Mouse (Mus musculus): Measurements from ENCODE around the gene P3h4. TPM values are rescaled to one million over a fixed set of nuclear protein-coding genes. Genes with fewer than 3 reads are reported as not detected.

The P3h4 gene
- polyA plus RNA-seq, 1 experiment from 2014 or later: 17.6 TPM

DNA sequence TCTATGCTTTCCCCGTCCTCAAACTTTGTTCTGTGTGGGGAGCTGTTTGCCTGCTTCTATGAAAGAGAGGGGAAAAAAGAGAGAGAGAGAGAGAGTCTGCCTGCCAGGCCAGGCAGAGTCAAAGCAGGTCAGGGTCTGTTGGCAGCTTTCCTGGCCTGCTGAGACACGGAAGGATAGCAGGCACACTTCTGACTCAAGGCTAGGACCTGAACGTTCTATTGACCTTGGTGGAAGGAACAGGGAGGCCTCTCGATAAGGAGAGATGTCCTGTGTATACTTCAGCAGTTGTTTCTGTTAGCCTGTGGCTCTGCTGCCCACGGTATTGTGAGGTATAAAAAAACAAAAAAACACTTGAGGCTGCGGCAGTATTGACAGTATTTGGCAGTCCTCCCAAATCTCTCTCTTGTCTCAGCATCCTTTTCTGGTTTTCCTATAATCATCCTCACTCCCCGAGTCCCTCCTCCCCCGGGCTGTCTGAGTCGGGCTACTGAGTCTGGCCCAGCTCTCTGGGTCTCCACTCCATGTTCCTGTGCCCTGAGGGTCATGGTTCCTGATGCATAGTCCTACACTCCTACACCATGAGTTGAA lies 14.1 kb upstream of the P3h4 start:
- Histone ChIP-seq H3K36me3 (peaks cover 38% of the 10 kb centered on the region), H3K27ac (no peak overlapping the region), H3K4me2 (no peak overlapping the region), H3K9ac (no peak overlapping the region), H3K27me3 (no peaks in the 10 kb centered on the region), H3K4me1 (replicated peaks) (peaks cover 3% of the 10 kb centered on the region; the same call in 1 of the 2 replicates), H3K9me3 (no peaks in the 10 kb centered on the region), H3K4me3 (no peak overlapping the region)
- WGBS: 69% methylated on average over 9 of the region's 9 CpGs
- ATAC-seq (ENCODE audit: low FRiP score): no peak

- no peaks in the 10 kb centered on the region for H3K27me3 ChIP-seq
- no peak overlapping the region for H3K9ac ChIP-seq
- no peak overlapping the region for H3K4me3 ChIP-seq
- ATAC-seq (ENCODE audit: low FRiP score): no peak
- peaks cover 23% of the 10 kb centered on the region for H3K36me3 ChIP-seq
- no peaks in the 10 kb centered on the region for H3K9me3 ChIP-seq
- H3K4me1 ChIP-seq (replicated peaks): peaks cover 3% of the 10 kb centered on the region; the same call in 1 of the 2 replicates
- H3K27ac ChIP-seq: no peak overlapping the region
- no peak overlapping the region for H3K4me2 ChIP-seq
- WGBS: 84% methylated on average over 3 of the region's 3 CpGs
Measured at GRCm38 (mm10) chr11:100426820-100427219, 12.2 kb upstream of the P3h4 start.

DNA sequence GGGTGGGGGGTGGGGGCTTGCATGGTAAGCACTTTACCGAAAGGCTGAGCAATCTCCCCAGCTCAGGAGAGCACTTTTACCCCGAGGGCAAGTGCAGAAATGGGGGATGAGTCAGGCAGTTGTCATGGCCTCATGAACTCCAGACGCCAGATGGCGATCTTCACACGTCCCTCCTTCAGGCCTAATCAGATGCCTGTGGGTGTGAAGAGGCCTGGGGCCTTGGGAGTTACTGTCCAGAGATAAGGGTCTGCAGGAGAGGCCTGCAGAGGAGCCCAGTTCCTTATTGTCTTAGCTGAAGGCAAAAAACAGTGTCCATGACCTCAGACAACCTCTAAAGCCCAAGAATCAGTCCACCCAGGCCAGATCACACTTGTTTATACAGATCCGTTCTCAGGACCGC lies 11.2 kb upstream of the P3h4 start:
- Histone ChIP-seq H3K9me3 (no peaks in the 10 kb centered on the region), H3K4me2 (no peak overlapping the region), H3K4me3 (no peak overlapping the region), H3K36me3 (peaks cover 18% of the 10 kb centered on the region), H3K9ac (0 out of 2 replicates have a peak overlapping the region, but pooled peaks have one; percentile 24), H3K27ac (no peak overlapping the region), H3K27me3 (no peaks in the 10 kb centered on the region), H3K4me1 (replicated peaks) (peaks cover 3% of the 10 kb centered on the region; the same call in 1 of the 2 replicates)
- 34% methylated on average over 7 of the region's 7 CpGs for WGBS
- ATAC-seq (ENCODE audit: low FRiP score): no peak

DNA sequence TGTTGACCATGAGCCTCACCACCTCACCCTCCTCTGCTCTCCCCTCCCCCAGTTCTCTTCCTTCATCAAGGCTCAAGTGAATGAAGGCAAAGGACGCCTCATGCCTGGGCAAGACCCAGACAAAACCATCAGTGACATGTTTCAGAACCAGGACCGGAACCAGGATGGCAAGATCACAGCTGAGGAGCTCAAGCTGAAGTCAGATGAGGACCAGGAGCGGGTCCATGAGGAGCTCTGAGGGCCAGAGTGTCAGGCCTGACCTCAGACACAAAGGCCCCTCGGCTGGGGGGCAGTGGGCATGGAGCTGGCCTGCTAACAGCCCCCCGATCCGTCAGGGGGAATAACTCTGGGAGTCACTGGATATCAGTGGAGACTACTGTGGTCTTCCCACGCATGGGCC lies 9.2 kb upstream of the P3h4 start:
- no peaks in the 10 kb centered on the region; the same call in 1 of the 2 replicates for H3K36me3 ChIP-seq
- H3K27ac ChIP-seq: no peak overlapping the region
- WGBS: 89% methylated on average over 7 of the region's 7 CpGs
- ATAC-seq (ENCODE audit: low FRiP score): no peak
- peaks cover 3% of the 10 kb centered on the region; the same call in 1 of the 2 replicates for H3K4me1 ChIP-seq (replicated peaks)
- H3K27me3 ChIP-seq: no peaks in the 10 kb centered on the region
- H3K4me3 ChIP-seq: no peak overlapping the region
- peak overlapping the region; percentile 24; the same call in 1 of the 2 replicates for H3K9ac ChIP-seq
- H3K4me2 ChIP-seq: no peak overlapping the region
- H3K9me3 ChIP-seq: no peaks in the 10 kb centered on the region

DNA sequence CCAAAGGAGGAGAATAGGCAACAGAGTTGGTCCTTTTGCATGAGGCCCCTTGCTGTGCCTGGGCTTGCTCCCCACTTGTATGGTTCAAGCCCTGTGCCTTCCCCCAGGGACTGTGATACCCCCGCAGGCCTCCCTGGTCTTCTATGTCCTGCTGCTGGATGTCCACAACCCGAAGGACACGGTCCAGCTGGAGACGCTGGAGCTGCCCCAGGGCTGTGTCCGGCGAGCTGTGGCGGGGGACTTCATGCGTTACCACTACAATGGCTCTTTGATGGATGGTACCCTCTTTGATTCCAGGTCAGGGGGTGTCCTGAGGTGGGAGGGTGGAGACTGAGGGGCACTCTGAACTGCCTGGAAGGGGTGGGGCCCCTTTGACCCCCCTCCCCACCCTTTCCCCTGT lies 6.9 kb upstream of the P3h4 start:
- H3K27ac ChIP-seq: no peak overlapping the region
- WGBS: 32% methylated on average over 8 of the region's 8 CpGs
- no peak for ATAC-seq (ENCODE audit: low FRiP score)
- H3K4me2 ChIP-seq: no peak overlapping the region
- peaks cover 3% of the 10 kb centered on the region; the same call in 1 of the 2 replicates for H3K4me1 ChIP-seq (replicated peaks)
- H3K4me3 ChIP-seq: no peak overlapping the region
- H3K9me3 ChIP-seq: no peaks in the 10 kb centered on the region
- H3K9ac ChIP-seq: no peak overlapping the region
- H3K27me3 ChIP-seq: peaks cover 9% of the 10 kb centered on the region
- H3K36me3 ChIP-seq: no peaks in the 10 kb centered on the region; the same call in 1 of the 2 replicates

DNA sequence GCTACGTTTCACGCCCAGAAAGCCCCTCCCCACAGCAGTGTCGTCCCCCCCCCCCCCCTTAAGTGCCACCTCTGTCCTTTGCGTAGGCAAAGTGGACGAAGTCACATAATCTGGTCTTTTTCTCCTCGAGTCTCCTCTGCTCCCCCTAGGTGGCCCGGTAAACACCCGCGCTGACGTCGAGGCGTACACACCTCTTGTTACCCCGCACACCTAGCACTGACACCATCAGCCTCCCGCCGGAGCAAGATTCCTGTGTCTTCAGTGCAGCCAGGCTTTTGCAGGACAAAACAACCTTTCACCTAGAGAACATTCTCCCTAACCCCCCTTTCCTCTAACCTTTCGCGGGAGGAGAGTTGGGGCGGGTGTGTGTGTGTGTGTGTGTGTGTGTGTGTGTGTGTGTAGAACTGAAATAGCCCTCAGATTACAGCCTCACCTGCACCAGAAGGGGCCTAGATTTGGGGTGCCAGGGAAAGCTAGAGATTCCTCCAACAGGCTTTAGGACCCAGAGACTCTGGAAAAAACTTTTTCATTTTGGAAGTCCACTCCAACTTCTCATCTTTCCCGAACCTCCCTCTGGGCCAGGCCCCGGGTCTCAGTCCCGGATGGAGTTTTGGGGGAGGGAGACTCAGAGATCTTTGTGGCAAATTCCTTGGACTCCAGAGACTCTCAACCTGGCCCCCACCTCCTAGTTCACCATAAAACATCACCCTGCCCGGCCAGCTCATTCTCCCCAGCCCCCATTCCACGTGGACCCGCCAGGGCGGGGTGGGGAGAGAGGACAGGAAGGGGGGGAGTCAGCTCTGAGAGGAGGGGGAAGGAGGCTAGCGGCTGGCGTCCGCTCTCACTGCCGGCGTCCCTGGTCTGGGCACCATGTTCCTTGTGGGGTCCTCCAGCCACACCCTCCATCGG lies 532 bp upstream of the P3h4 start, which contains the start of gene Fkbp10:
Gene Fkbp10, plus strand, starts transcription at position 784 of the 909 bp plus-strand sequence.
- ATAC-seq (ENCODE audit: low FRiP score): peak; percentile 64
- Histone ChIP-seq H3K4me2 (peak within 1 kb of the TSS; percentile 65), H3K27ac (peak within 1 kb of the TSS; percentile 79), H3K36me3 (peaks cover 4% of the 10 kb centered on the region; the same call in 1 of the 2 replicates), H3K27me3 (peaks cover 46% of the 10 kb centered on the region), H3K4me1 (replicated peaks) (peaks cover 40% of the 10 kb centered on the region), H3K4me3 (peak within 1 kb of the TSS; percentile 63), H3K9me3 (no peaks in the 10 kb centered on the region), H3K9ac (peak within 1 kb of the TSS; percentile 80)
- WGBS: 1% methylated on average over 30 of the region's 31 CpGs

DNA sequence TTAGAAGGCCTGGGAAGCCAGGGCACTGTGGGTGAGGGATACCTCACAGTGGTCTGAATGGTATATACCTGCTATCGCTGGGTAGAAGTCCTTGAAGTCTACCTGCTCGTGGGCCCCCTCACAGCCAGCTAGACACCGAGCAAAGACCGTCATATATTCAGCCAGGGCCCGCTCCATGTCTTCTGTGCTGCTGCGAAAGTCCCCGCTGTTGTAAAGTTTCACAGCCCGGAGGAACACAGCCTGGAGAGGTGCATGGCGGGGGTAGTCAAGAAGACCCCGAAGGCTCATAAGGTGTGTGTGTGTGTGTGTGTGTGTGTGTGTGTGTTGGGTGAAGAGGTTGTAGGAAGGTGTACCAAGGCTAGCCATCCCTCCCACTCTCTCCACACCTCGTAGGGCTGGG lies 1.1 kb downstream of the P3h4 start:
- ATAC-seq (ENCODE audit: low FRiP score): no peak
- WGBS: 79% methylated on average over 11 of the region's 11 CpGs
- H3K27ac ChIP-seq: no peak overlapping the region

DNA sequence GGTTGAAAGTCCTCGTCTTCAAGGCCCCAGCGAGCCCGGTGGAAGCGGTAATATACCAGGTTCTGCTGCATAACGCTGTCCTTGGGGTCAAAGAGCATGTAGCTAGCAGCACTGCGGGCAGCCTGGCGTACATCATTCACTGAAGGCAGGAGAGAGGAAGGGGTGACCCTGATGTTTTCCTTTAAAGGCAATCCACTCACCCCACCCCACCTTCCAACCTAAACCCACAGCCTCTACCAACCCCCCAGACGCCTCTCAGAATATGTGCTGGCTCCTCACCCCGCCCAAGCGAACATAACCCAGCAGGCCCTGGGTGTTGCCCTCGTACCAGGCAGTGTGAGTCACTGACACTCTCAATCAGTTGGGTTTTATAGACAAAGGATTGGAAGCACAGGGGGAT lies 2.9 kb downstream of the P3h4 start:
- no peaks in the 10 kb centered on the region for H3K9me3 ChIP-seq
- H3K27ac ChIP-seq: no peak overlapping the region
- H3K4me2 ChIP-seq: no peak overlapping the region
- no peak overlapping the region for H3K9ac ChIP-seq
- H3K4me1 ChIP-seq (replicated peaks): peaks cover 40% of the 10 kb centered on the region
- H3K27me3 ChIP-seq: peaks cover 38% of the 10 kb centered on the region
- H3K4me3 ChIP-seq: no peak overlapping the region
- H3K36me3 ChIP-seq: peaks cover 4% of the 10 kb centered on the region; the same call in 1 of the 2 replicates
- no peak for ATAC-seq (ENCODE audit: low FRiP score)
- 87% methylated on average over 11 of the region's 11 CpGs for WGBS

More for the DNA sequence above, 1.1 kb downstream of the P3h4 start:
- peak overlapping the region; percentile 63 for H3K4me3 ChIP-seq
- H3K9ac ChIP-seq: peak overlapping the region; percentile 80
- H3K9me3 ChIP-seq: no peaks in the 10 kb centered on the region
- H3K4me1 ChIP-seq (replicated peaks): peaks cover 40% of the 10 kb centered on the region
- peak overlapping the region; percentile 65 for H3K4me2 ChIP-seq
- peaks cover 4% of the 10 kb centered on the region; the same call in 1 of the 2 replicates for H3K36me3 ChIP-seq
- H3K27me3 ChIP-seq: peaks cover 46% of the 10 kb centered on the region

GRCm38 (mm10) chr11:100409686-100410085 lies 5.0 kb downstream of the P3h4 start:
- H3K4me3 ChIP-seq: no peak overlapping the region
- H3K4me2 ChIP-seq: no peak overlapping the region
- H3K27me3 ChIP-seq: peaks cover 18% of the 10 kb centered on the region
- H3K4me1 ChIP-seq (replicated peaks): peaks cover 29% of the 10 kb centered on the region
- ATAC-seq (ENCODE audit: low FRiP score): no peak
- H3K36me3 ChIP-seq: peaks cover 4% of the 10 kb centered on the region; the same call in 1 of the 2 replicates
- WGBS: 80% methylated on average over 3 of the region's 3 CpGs
- H3K27ac ChIP-seq: no peak overlapping the region
- H3K9ac ChIP-seq: no peak overlapping the region
- no peaks in the 10 kb centered on the region for H3K9me3 ChIP-seq

DNA sequence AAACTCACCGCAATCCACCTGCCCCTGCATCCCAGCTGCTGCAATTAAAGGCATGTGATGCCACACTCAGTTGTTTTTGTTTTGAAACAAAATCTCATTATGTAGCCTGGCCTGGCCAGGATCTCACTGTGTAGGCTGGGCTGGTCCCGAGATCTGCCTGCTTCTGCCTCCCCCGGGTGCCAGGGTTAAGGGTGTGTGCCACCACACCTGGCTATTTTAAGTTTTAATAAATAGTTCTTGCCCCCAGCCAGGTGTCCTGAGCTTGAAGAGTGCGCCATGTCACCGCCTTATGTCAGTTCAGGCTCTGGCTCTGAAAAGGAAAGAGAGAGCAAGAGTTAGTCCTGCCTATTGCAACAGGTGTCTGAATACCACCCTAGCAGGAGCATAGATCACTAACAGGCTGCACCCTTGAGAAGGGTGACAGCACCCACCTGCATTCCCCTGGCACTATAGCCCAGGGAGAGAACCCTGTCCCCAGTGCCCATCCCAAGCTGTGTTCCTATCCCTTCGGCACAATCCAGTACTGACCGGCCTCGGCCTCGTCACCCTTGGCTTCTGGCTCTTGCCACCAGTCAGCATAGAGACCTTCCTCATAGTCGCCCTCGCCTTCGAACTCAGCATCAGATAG lies 5.7 kb downstream of the P3h4 start:
- Histone ChIP-seq H3K27ac (no peak overlapping the region), H3K36me3 (peaks cover 4% of the 10 kb centered on the region; the same call in 1 of the 2 replicates), H3K4me3 (no peak overlapping the region), H3K9me3 (no peaks in the 10 kb centered on the region), H3K27me3 (peaks cover 16% of the 10 kb centered on the region), H3K4me2 (no peak overlapping the region), H3K4me1 (replicated peaks) (peaks cover 24% of the 10 kb centered on the region), H3K9ac (no peak overlapping the region)
- no peak for ATAC-seq (ENCODE audit: low FRiP score)
- 93% methylated on average over 12 of the region's 12 CpGs for WGBS

DNA sequence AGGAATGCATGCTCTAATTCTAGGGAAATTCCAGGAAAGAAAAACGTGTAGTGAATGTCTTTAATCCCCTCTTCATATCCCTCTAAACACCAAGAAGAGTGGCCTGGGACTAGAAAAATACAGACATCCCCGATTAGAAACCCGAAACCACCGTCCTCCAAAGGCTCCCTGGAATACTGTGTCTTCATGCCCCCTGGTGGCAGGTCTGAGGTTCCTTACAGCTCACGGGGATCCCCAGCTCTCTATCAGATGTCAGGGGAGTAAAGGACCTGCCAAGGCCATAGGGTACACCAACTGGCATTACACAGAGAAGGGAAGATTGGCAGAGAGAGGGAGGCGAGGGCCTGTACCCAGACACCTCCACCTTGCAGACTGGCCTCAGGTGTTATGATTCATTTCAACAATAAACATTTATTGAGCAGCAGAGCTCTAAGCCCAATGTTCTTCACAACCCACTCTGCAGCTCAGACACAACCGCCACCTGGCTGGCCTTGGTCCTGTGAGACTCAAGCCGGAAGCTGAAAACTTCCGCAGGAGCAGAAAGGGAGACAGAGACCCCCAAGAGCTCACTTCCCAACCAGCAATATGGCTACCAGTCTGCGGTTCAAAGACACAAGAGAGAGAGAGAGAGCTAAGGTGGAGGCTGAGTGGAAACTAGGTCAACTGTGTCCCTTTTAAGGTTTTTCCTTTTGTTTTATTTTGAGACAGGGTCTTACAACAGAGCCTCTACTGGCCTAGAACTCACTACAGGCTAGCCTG lies 6.4 kb downstream of the P3h4 start:
- peaks cover 9% of the 10 kb centered on the region for H3K27me3 ChIP-seq
- H3K9me3 ChIP-seq: no peaks in the 10 kb centered on the region
- H3K27ac ChIP-seq: no peak overlapping the region; the same call in 1 of the 2 replicates
- H3K4me3 ChIP-seq: no peak overlapping the region
- H3K4me2 ChIP-seq: no peak overlapping the region
- peaks cover 4% of the 10 kb centered on the region; the same call in 1 of the 2 replicates for H3K36me3 ChIP-seq
- no peak overlapping the region for H3K9ac ChIP-seq
- peaks cover 17% of the 10 kb centered on the region for H3K4me1 ChIP-seq (replicated peaks)
- WGBS: 45% methylated on average over 10 of the region's 10 CpGs
- no peak for ATAC-seq (ENCODE audit: low FRiP score)

Measured in hindbrain, embryonic 13.5 days (tissue).